Mouse (Mus musculus) hindbrain, postnatal 0 days (tissue): ENCODE data around the gene 2010003K11Rik. TPM values are rescaled to one million over a fixed set of nuclear protein-coding genes. Genes with fewer than 3 reads are reported as not detected.
A peak's percentile ranks its signal among the peaks of the same experiment; 100 is the strongest.

ENCODE experiments used
- ATAC-seq: fragments of 200-750 bp; cut with Nextera tagmentation; 2 replicates; pipeline ENCODE4 v1.8.0; 2017; ENCODE audit warnings: mild to moderate bottlenecking, moderate TSS enrichment, moderate library complexity
- DNase-seq: peaks from one replicate; pipeline ENCODE4 v3.0.0-alpha.2; 2015; ENCODE audit warnings: low spot score
- H3K27ac ChIP-seq: fragments of 300-500 bp; sonication (generic); 2 replicates; pipeline ENCODE4 v1.5.1; 2014; ENCODE audit warnings: mild to moderate bottlenecking
- H3K27me3 ChIP-seq: fragments of 300-500 bp; sonication (generic); 2 replicates; pipeline ENCODE4 v1.6.1; 2014; ENCODE audit warnings: low read length, mixed read lengths; ENCODE audit not compliant: insufficient read depth
- H3K36me3 ChIP-seq: fragments of 300-500 bp; sonication (generic); 2 replicates; pipeline ENCODE4 v1.6.1; 2014; ENCODE audit warnings: low read length, mixed read lengths; ENCODE audit not compliant: insufficient read depth
- H3K4me1 ChIP-seq: fragments of 300-500 bp; sonication (generic); 2 replicates; pipeline ENCODE4 v1.6.1; 2014; ENCODE audit warnings: antibody characterized with exemption, low read length, mixed read lengths; ENCODE audit not compliant: insufficient read depth
- H3K4me2 ChIP-seq: fragments of 300-500 bp; sonication (generic); 2 replicates; pipeline ENCODE4 v1.6.1; 2014; ENCODE audit warnings: low read depth, mild to moderate bottlenecking, low read length, moderate library complexity, mixed read lengths
- H3K4me3 ChIP-seq: fragments of 300-500 bp; sonication (generic); 2 replicates; pipeline ENCODE4 v1.5.1; 2014; ENCODE audit warnings: low read length
- H3K9ac ChIP-seq: fragments of 300-500 bp; sonication (generic); replicated peaks from 2 replicates; pipeline ENCODE4 v1.6.1; 2014; ENCODE audit warnings: mild to moderate bottlenecking, low read length, moderate library complexity, mixed read lengths
- H3K9me3 ChIP-seq: fragments of 300-500 bp; sonication (generic); 2 replicates; pipeline ENCODE4 v1.6.1; 2016; ENCODE audit warnings: low read length, mixed read lengths
- CTCF ChIP-seq: IDR thresholded peaks from 2 replicates; pipeline ENCODE4 v1.5.1; 2016; ENCODE audit warnings: antibody characterized with exemption, control low read depth, low read depth
- WGBS: fragments of 180-500 bp; shearing (Covaris S2); extraction: QIAGEN DNeasy Blood & Tissue Kit; methylation state at CpG from one replicate; pipeline ENCODE4 v1.1.7; 2014; 5-methylcytosine and 5-hydroxymethylcytosine counted together
- polyA plus RNA-seq: library from polyadenylated mRNA; unstranded; fragments of >200 nt; fragmentation: Nextera tagmentation; extraction: Ambion mirVana; gene quantifications from 2 replicates; pipeline ENCODE4 v1.2.1, GENCODE M21; 2015
- total RNA-seq: library from RNA; depleted of rRNA; stranded (reverse); fragments of >200 nt; gene quantifications from 2 replicates; pipeline ENCODE4 v1.2.3, GENCODE M21; 2014

The 2010003K11Rik gene
- total and polyA plus RNA-seq, 2 experiments from 2014 or later: 0.13 TPM; not detected in 1

DNA sequence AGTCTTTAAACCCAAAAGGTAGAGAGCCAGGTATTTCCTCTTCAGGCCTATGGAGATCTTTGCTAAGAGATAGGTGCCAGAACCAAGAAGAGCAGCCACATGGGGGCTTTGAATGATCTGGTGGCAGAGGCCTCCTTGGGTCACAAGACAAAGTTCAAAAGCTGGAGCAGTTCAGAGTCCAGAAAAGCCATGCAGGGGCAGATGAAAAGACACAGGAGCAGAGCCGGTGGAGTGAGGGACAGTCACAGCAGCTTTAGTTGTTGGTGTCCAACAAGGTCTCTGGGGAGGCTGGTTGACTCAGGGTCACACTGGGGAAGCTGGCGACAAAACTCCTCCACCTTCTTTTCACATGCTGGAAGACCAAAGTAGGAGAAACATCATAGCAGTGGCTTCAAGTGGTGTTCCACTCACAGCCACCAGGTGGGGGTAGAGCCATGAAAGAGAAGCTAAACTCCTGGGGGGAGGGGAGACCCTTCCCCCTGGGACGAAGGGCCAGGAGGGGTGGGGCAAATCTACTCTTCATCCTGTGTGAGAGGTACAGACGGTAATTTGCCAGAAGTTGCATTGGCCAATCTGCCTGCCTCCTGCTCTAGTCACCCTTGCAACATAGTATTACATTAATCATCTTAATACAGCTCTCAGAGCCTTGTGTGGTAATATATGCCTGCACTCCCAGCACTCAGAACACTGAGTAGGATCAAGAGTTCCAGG, 965 bp downstream of the 2010003K11Rik start:
- no peaks in the 10 kb centered on the region for H3K27me3 ChIP-seq
- 5% methylated on average over 4 of the region's 4 CpGs for WGBS
- TF ChIP-seq CTCF: peak; percentile 99
- no peaks in the 10 kb centered on the region for H3K36me3 ChIP-seq
- no peak overlapping the region for H3K4me2 ChIP-seq
- H3K9ac ChIP-seq: 0 out of 2 replicates have a peak overlapping the region, but pooled peaks have one; percentile 9
- H3K9me3 ChIP-seq: no peaks in the 10 kb centered on the region
- peak; percentile 92 for DNase-seq
- H3K4me1 ChIP-seq: peaks cover 11% of the 10 kb centered on the region; the same call in 1 of the 2 replicates
- ATAC-seq: peak; percentile 70
- H3K27ac ChIP-seq: no peak overlapping the region
- no peak overlapping the region for H3K4me3 ChIP-seq

- no peak overlapping the region for H3K9ac ChIP-seq
These were observed 1.7 kb downstream of the 2010003K11Rik start for GRCm38 (mm10) chr19:4496535-4497262.

GRCm38 (mm10) chr19:4495814-4496213, 2.6 kb downstream of the 2010003K11Rik start:
- H3K9me3 ChIP-seq: no peaks in the 10 kb centered on the region
- TF ChIP-seq CTCF: no peak
- peaks cover 11% of the 10 kb centered on the region; the same call in 1 of the 2 replicates for H3K4me1 ChIP-seq
- no peaks in the 10 kb centered on the region for H3K27me3 ChIP-seq
- WGBS: 88% methylated on average over 5 of the region's 5 CpGs
- no peak overlapping the region for H3K27ac ChIP-seq
- no peaks in the 10 kb centered on the region for H3K36me3 ChIP-seq
- DNase-seq: no peak
- no peak overlapping the region for H3K9ac ChIP-seq
- no peak for ATAC-seq
- H3K4me2 ChIP-seq: no peak overlapping the region
- no peak overlapping the region for H3K4me3 ChIP-seq

More at GRCm38 (mm10) chr19:4496535-4497262, 1.7 kb downstream of the 2010003K11Rik start:
- peaks cover 11% of the 10 kb centered on the region; the same call in 1 of the 2 replicates for H3K4me1 ChIP-seq
- H3K27ac ChIP-seq: no peak overlapping the region
- no peaks in the 10 kb centered on the region for H3K9me3 ChIP-seq
- 82% methylated on average over 3 of the region's 3 CpGs for WGBS
- no peaks in the 10 kb centered on the region for H3K36me3 ChIP-seq
- TF ChIP-seq CTCF: no peak
- no peak for ATAC-seq
- H3K27me3 ChIP-seq: no peaks in the 10 kb centered on the region
- no peak overlapping the region for H3K4me3 ChIP-seq
- DNase-seq: no peak
- no peak overlapping the region for H3K4me2 ChIP-seq

GRCm38 (mm10) chr19:4494707-4495106, 3.7 kb downstream of the 2010003K11Rik start:
- no peak overlapping the region for H3K27ac ChIP-seq
- 74% methylated on average over 7 of the region's 7 CpGs for WGBS
- DNase-seq: no peak
- peaks cover 11% of the 10 kb centered on the region; the same call in 1 of the 2 replicates for H3K4me1 ChIP-seq
- ATAC-seq: no peak
- no peak overlapping the region for H3K4me3 ChIP-seq
- H3K36me3 ChIP-seq: no peaks in the 10 kb centered on the region
- H3K9ac ChIP-seq: no peak overlapping the region
- H3K9me3 ChIP-seq: no peaks in the 10 kb centered on the region
- no peak for TF ChIP-seq CTCF
- no peaks in the 10 kb centered on the region for H3K27me3 ChIP-seq
- H3K4me2 ChIP-seq: no peak overlapping the region

DNA sequence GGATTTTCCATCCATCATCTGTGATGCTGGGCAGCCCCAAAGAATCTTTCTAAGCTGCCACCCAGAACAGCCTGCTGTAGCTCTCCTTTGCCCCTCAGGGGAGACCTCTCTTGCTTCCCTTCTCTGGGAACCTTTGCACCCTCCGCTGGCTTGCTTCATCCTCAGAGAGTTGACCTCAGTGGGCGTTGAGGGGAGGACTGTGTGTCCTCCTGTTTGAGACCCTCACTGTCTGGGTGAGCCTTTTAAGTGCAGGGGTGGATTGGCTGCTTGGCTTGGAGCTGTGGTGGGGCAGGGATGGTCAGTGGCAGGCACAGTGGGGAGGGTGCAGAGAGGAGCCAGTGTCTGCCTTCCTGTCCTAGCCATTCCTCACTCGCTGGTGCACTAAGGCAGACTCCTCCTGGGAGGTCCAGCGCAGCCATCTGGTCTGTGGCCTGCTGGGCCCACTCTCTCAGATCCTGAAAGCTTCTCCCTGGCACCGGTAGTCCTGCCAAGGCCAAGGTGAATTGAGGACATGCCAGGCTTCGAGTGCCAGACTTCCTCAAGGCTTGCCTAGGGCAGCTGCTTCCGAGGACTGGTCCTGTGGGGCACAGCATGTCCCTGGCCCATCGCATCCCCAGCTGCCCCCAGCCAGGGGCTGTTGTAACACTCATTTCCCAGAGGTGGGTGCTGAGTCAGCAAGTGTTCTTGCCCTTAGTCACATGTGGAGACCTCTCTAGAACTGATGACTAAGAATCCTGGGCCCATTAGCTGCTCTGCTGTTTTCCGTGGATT, 5.7 kb downstream of the 2010003K11Rik start:
- Histone ChIP-seq H3K27me3 (no peaks in the 10 kb centered on the region), H3K9me3 (no peaks in the 10 kb centered on the region), H3K36me3 (no peaks in the 10 kb centered on the region), H3K27ac (no peak overlapping the region), H3K4me1 (peaks cover 7% of the 10 kb centered on the region; the same call in 1 of the 2 replicates), H3K4me3 (no peak overlapping the region), H3K4me2 (no peak overlapping the region), H3K9ac (no peak overlapping the region)
- DNase-seq: peak; percentile 72
- WGBS: 30% methylated on average over 9 of the region's 9 CpGs
- TF ChIP-seq CTCF: no peak
- peak; percentile 70 for ATAC-seq

- Histone ChIP-seq H3K9me3 (no peaks in the 10 kb centered on the region), H3K4me2 (no peak overlapping the region), H3K4me1 (peaks cover 2% of the 10 kb centered on the region; the same call in 1 of the 2 replicates), H3K4me3 (no peak overlapping the region), H3K27me3 (no peaks in the 10 kb centered on the region), H3K36me3 (no peaks in the 10 kb centered on the region), H3K27ac (no peak overlapping the region), H3K9ac (no peak overlapping the region)
- no peak for ATAC-seq
- peak; percentile 34; the same call in 1 of the 2 replicates for TF ChIP-seq CTCF
- WGBS: 71% methylated on average over 10 of the region's 10 CpGs
- no peak for DNase-seq
These were observed 7.2 kb downstream of the 2010003K11Rik start for GRCm38 (mm10) chr19:4491080-4491695.
